Mouse (Mus musculus): ENCODE data around the gene Cmpk1.

DNA sequence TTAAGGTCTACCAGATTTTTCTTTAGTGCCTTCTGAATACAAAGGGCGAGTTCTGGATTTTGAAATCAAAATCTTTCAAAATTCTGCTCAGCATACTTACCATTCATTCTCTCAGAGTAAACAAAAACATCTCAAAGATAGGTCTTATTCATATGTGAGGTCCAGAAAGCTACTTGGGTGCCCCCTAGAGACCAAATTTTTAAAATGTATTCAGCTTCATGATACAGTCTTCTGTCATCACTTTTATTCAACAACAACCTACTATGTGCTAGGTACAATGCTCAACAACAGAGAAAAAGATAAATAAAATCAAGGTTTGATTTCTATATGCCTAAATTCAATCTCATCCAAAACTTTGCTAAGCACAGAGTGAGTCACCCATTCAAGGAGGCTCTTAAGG lies 4.0 kb downstream of the Cmpk1 start:
- peak; percentile 69 for TF ChIP-seq CTCF (IDR thresholded peaks at IDR 0.05)
- no peak for TF ChIP-seq EP300 (IDR thresholded peaks at IDR 0.05; ENCODE audit: insufficient read depth, low read depth, low read length)
- no peak for TF ChIP-seq POLR2A (IDR thresholded peaks at IDR 0.05; ENCODE audit: insufficient read depth, low read depth, low read length)
